Mouse (Mus musculus): ENCODE data around the gene Gnao1.

Gnao1 gene

GRCm38 (mm10) chr8:93809686-93810027 is at the start of gene Gnao1:
Gnao1 (plus strand) TSS chr8:93809966.
- DNase-seq, result no peak

DNA sequence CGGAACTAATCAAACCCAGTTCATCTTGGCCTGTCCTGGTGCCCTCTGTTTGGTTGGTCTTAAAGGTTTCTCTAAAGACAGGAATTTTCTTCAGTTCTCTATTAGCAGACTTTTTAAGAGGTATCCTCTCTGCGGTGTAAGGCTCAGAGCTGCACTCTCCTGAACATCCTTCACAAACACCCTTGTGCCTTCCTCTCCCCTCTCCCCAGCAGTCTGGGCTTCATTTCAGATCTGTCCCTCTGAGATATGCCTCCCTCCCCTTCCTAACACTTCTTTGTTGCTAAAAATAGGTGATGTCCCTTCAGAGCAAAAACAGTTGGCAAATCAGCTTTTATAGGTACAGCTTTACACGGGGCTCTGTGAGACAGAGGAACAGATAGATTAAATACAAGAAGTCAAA is 32.2 kb upstream of the Gnao1 start:
- DNase-seq, result no peak

- no peak for DNase-seq
Measured at GRCm38 (mm10) chr8:93809226-93809625, 540 bp upstream of the Gnao1 start.

DNA sequence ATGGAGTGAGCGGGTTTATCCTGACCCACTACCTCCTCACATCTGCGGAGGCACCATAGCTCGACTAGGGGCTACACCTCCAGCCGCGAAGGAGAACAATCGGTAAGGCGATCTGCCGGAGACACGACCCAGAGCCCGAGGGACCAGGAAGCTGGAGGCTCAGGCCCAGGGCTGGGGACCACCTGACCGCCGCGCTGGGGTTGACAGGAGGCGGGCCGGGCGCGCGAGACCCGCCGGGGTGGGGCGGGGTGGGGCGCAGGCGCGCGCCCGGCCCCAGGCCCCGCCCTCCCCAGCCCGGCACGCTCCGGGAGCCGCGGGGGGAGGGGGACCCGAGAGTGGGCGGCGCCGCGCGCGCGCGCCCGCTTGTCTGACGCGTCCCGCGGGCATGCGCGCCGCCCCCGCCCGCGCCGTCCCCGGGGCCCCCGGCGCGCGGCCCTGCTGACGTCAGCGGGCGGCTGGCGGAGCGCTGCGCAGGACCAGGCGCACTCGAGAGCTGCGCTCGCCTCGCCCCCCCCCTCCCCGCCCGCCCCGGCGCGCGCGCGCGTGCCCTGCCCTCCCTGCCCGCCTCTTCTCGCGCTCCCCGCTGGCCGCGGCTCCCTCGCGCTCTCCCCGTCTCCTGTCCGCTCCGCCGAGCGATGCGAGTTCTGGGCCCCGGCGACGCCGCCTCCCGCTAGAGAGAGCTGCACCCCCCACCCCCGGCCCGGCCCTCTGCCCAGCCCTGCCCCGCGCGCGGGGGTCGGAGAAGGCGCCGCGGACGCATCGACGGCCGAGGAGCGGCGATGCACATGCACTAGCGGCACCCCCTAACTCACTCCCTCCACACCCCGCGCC is 477 bp downstream of the Gnao1 start:
- peak; percentile 90 for DNase-seq

GRCm38 (mm10) chr8:93810859-93811602 is 1.3 kb downstream of the Gnao1 start:
- no peak for DNase-seq

DNA sequence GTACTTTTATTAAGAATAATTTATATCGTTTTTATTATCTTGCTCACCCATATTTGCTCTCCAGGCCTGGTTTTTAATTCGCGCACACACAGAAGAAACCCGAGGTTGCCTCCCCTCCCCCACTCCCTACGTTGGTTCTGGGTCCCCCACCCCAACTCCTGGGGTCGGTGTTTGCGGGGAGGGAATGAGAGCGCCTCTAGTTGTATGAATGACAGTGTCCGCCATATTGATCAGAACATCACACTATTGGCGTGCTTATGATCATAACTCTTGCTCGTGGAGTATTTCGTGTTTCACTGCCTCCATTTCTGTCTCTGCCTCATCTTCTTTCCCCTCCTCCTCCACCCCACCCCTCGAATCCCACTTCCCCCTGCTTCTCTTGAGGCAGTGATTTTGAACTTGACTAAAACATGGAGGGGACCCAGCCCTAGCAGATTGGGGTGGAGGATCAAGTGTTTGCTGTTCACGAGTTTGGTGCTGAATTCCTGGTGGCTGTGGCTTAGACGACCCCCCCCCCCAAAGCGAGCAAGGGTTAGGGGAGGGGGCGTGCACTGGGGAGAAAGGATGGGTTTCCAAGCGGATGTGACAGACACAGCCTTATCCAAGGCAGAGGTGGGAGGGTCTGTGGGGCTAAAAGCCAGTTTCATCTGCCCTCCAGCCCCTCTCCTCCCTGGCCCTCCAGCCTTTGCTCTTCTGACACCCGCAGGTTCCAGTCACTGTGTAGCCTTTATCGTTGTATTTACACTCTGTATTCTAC is 2.1 kb downstream of the Gnao1 start:
- no peak for DNase-seq

- no peak for DNase-seq
Measured at GRCm38 (mm10) chr8:93812566-93813404, 3.0 kb downstream of the Gnao1 start.

GRCm38 (mm10) chr8:93813405-93813761 is 3.6 kb downstream of the Gnao1 start:
- DNase-seq, result peak; percentile 87

DNA sequence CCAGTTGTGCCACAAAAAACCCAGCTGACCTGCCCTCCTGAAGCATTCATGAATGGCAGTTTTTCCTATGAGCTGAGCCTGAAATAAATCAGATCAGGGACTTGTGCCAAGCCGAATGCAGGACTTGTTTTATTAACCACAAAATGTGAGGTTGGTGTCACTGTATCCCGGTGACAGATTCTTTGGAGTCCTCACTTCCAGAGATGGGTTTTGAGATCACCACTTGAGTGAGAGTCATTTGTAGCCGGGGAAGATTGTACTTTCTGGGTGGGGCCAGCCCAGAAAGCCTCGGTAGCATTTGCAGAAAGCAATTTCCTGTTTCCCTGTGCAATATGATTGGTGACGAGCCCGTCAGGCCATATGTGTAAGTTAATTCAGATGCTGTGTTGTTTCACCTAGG is 4.5 kb downstream of the Gnao1 start:
- no peak for DNase-seq

DNA sequence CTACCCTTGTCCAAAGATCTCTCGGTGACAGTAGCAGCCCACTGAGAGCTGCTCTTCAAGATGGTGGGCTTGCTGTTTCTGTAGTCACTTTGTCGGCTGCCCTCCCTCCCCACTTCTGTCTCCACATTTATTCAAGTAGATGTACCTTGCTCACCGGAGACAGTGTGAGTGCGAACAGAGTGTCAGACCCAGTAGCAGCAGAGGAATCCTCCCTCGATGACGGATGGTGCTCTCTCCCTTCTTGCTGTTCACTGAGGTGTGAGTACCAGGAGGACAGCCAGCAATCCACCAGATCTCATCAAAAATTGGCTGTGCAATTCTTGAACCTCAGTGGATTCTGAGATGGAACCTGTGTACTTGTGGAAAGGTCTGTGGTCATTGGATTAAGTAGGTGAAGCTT is 6.5 kb downstream of the Gnao1 start:
- DNase-seq, result no peak

DNA sequence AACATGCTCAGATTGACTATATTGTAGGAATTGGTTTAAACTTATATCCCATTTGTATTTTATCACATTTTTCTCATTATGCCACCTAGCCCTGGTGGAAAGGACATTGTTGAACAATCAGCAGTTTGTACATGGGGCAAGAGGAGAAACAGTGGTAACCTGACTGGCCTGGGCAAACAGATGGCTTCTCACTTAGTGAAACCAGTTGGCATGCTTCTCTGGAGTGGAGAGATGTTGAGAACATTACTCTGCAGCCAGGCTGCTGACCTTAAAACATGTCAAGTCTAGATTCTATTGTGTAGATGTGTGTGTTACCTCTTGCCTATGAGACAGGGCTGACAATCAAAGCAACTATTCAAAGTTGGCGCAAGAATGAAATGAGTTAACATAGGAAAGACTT is 7.6 kb downstream of the Gnao1 start:
- no peak for DNase-seq

DNA sequence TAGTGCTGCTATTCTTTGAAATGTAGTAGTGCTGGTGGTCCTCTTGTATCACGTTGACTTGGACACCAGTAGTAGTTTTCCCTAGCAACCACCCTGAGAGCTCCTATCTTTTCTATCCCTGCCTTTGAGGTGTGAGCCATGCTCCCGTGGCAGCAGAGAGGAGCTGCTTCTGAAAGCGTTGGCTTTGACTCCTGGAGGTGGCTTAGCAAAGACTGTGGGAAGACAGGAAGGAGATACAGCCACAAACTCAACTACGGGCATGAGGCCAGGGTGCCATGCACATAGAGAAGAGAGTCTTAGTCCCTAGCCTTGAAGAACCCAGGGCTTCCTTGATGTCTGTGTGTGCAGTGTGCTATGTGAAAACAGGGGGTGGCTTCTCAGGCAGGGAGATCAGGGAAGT is 10.2 kb downstream of the Gnao1 start:
- DNase-seq, result no peak

GRCm38 (mm10) chr8:93821327-93821726 is 11.6 kb downstream of the Gnao1 start:
- DNase-seq, result peak; percentile 4

DNA sequence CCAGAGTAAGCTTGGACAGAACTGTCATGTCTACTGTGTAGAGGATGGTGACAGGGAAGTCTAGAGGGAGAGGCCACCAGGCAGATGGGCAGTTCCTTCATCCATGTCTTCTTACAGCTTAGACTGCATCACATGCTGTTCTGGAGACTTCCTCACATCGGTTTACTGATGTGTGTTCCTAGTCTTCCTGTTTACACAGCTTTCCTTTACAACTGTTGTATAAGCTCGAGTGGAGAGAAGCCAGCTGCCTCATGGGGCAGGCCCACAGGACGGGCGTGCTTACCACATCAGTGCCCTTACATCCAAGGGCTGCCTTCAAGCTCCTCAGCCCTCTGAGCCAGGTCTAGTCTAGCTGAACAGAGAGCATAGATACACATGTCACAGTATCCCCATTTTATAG is 15.6 kb downstream of the Gnao1 start:
- DNase-seq, result no peak

- DNase-seq, result no peak
Measured at GRCm38 (mm10) chr8:93830626-93831025, 20.9 kb downstream of the Gnao1 start.

DNA sequence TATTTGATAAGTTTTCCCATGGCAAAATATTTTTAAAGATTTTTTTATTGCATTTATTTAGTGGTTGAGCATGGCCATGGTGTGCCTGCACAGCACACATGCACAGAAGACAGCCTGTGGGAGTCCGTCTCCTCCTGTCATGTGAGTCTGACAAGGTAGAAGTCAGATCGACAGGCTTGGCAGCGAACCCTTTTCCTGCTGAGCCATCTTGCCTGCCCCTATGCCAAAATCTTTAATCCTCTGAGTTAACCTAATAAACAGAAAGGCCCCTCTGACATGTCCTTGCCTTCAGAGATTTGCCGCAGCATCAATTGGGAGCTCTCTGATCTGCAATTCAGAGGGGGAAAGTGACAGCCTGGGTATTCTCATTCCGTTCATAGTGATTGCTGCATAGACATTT is 26.0 kb downstream of the Gnao1 start:
- DNase-seq, result no peak

DNA sequence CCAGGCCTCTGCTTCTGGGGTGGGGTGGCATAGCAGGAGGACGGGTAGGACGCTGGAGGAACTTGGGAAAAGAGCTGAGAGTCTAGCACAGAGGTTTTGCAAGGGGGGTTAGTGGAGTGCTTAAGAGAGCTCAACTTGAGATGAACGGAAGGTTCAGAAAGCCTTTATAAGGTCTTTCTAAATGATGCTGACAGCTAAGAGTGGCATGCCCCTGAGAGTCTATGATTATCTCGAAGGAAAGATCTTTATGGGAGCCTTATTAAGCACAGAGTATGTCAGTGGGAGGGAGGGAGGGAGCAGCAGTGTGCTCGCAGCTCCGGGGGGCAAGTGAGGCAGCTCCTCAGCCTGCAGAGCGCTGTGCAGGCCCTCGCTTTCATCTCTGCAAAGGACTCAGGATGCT is 29.3 kb downstream of the Gnao1 start:
- no peak for DNase-seq

DNA sequence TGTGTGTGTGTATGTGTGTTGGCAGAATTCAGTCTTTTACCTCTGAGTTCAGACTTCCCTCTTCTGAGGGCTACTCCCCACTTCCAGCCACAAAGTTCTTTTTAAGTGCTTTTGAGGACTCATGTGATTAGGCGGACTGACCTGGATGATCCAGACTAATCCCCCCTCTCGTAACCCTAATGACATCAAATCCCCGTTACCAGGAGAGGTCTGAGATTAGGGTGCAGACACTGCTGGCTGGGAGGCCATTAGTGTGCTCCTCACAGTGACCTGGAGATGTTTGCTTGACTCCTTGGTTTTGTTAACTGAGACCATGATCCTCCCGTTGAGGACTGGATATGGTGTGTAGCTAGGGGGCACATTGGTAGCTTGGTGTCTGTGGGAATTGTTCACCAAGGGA is 30.7 kb downstream of the Gnao1 start:
- DNase-seq, result no peak

- peak; percentile 55 for DNase-seq
Measured at GRCm38 (mm10) chr8:93840956-93841752, 31.4 kb downstream of the Gnao1 start.

DNA sequence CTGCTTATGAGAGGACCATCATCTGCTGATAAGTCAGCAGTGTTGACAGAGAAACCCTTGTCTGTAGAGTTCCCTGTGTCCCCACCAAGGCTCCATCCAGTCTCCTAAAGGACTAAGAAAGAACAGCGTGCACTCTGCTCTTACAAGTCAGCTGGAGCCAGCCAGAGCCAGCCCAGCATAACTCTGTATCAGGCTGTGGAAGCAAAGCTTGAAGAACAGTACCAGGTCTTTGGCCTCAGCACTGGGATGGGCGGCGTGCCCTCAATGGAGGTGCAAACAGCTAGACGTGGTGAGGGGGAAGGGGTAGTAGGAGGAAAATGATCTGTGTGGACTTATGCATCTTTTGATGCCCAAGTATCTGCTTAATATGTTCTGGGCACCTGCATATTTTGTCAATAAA is 32.8 kb downstream of the Gnao1 start:
- DNase-seq, result no peak

- DNase-seq, result no peak
Measured at GRCm38 (mm10) chr8:93843858-93844502, 34.2 kb downstream of the Gnao1 start.

DNA sequence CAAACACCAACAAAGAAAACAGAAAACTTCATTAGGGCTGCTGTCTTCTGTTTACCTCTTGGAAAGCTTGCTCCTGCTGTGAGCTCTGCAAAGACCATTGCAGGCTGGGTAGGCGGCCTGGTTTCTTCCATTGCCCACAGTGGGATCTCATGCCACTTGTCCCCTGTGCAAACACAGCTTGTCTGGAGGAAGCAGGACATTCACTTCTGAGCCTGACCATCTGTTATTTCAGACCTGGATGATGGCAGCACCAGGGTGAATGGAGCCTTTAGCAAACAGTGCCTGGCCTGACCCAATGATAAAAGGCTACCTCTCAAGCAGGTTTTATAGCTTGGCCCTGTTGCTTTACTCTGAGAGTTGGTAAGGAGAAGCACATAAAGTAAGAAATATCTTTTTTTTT is 35.4 kb downstream of the Gnao1 start:
- DNase-seq, result no peak

Measured in right cerebral cortex, postnatal 25 days (tissue).